Mouse (Mus musculus) midbrain, postnatal 0 days (tissue): ENCODE results near the gene Akp3. TPM values are rescaled to one million over a fixed set of nuclear protein-coding genes. Genes with fewer than 3 reads are reported as not detected.
A peak's percentile ranks its signal among the peaks of the same experiment; 100 is the strongest.

Source experiments
- ATAC-seq: fragments of 200-750 bp; cut with Nextera tagmentation; 2 replicates; pipeline ENCODE4 v1.8.0; 2017; ENCODE audit warnings: moderate number of reproducible peaks, mild to moderate bottlenecking, moderate TSS enrichment, moderate library complexity; ENCODE audit not compliant: low FRiP score
- DNase-seq: peaks from one replicate; pipeline ENCODE4 v3.0.0-alpha.2; 2015; ENCODE audit warnings: low spot score
- H3K27ac ChIP-seq: fragments of 300-500 bp; sonication (generic); 2 replicates; pipeline ENCODE4 v1.5.1; 2014; ENCODE audit warnings: low read depth, mild to moderate bottlenecking, low read length, mixed read lengths
- H3K27me3 ChIP-seq: fragments of 300-500 bp; sonication (generic); 2 replicates; pipeline ENCODE4 v1.6.1; 2014; ENCODE audit warnings: low read length, control low read depth, mixed read lengths; ENCODE audit not compliant: insufficient read depth
- H3K36me3 ChIP-seq: fragments of 300-500 bp; sonication (generic); 2 replicates; pipeline ENCODE4 v1.6.1; 2014; ENCODE audit warnings: low read length, control low read depth, mixed read lengths; ENCODE audit not compliant: insufficient read depth
- H3K4me1 ChIP-seq: fragments of 300-500 bp; sonication (generic); 2 replicates; pipeline ENCODE4 v1.6.1; 2014; ENCODE audit warnings: mild to moderate bottlenecking, control low read depth, antibody characterized with exemption, low read length, mixed read lengths; ENCODE audit not compliant: insufficient read depth
- H3K4me2 ChIP-seq: fragments of 300-500 bp; sonication (generic); 2 replicates; pipeline ENCODE4 v1.6.1; 2014; ENCODE audit warnings: low read depth, mild to moderate bottlenecking, low read length, mixed read lengths; ENCODE audit not compliant: poor library complexity, severe bottlenecking
- H3K4me3 ChIP-seq: fragments of 300-500 bp; sonication (generic); 2 replicates; pipeline ENCODE4 v1.5.1; 2014; ENCODE audit warnings: low read depth, mild to moderate bottlenecking, low read length, moderate library complexity
- H3K9ac ChIP-seq: fragments of 300-500 bp; sonication (generic); replicated peaks from 2 replicates; pipeline ENCODE4 v1.6.1; 2014; ENCODE audit warnings: mild to moderate bottlenecking, low read length, moderate library complexity, mixed read lengths; ENCODE audit not compliant: poor library complexity, severe bottlenecking
- H3K9me3 ChIP-seq: fragments of 300-500 bp; sonication (generic); 2 replicates; pipeline ENCODE4 v1.6.1; 2016; ENCODE audit warnings: low read length, control low read depth
- CTCF ChIP-seq: IDR thresholded peaks from 2 replicates; pipeline ENCODE4 v1.5.1; 2016; ENCODE audit warnings: antibody characterized with exemption, mild to moderate bottlenecking
- WGBS: fragments of 180-500 bp; shearing (Covaris S2); extraction: QIAGEN DNeasy Blood & Tissue Kit; methylation state at CpG from one replicate; pipeline ENCODE4 v1.1.7; 2014; 5-methylcytosine and 5-hydroxymethylcytosine counted together
- polyA plus RNA-seq: library from polyadenylated mRNA; unstranded; fragments of >200 nt; fragmentation: Nextera tagmentation; extraction: Ambion mirVana; gene quantifications from 2 replicates; pipeline ENCODE4 v1.2.1, GENCODE M21; 2015
- total RNA-seq: library from RNA; depleted of rRNA; stranded (reverse); fragments of >200 nt; gene quantifications from 2 replicates; pipeline ENCODE4 v1.2.3, GENCODE M21; 2014

Akp3 gene
- total and polyA plus RNA-seq, 2 experiments from 2014 or later, result 0.38 TPM; not detected in 1

- Histone ChIP-seq H3K27ac (no peak overlapping the region), H3K27me3 (peaks cover 73% of the 10 kb centered on the region), H3K36me3 (no peaks in the 10 kb centered on the region), H3K4me3 (peak overlapping the region; percentile 48), H3K9ac (peak overlapping the region; percentile 56), H3K4me1 (no peaks in the 10 kb centered on the region; the same call in 1 of the 2 replicates), H3K9me3 (no peaks in the 10 kb centered on the region), H3K4me2 (peak overlapping the region; percentile 82)
- WGBS, result under 1% methylated on average over 55 of the region's 56 CpGs
- ATAC-seq (peak; percentile 18; the same call in 1 of the 2 replicates), DNase-seq (peak; percentile 30)
- no peak for TF ChIP-seq CTCF
Observed at GRCm38 (mm10) chr1:87155531-87156198, 30.9 kb downstream of the Akp3 start.

- no peaks in the 10 kb centered on the region for H3K36me3 ChIP-seq
- no peaks in the 10 kb centered on the region; the same call in 1 of the 2 replicates for H3K4me1 ChIP-seq
- H3K9ac ChIP-seq, result peak within 1 kb of the TSS; percentile 56
- H3K4me2 ChIP-seq, result peak within 1 kb of the TSS; percentile 82
- no peak for TF ChIP-seq CTCF
- DNase-seq (no peak), ATAC-seq (peak; percentile 21; the same call in 1 of the 2 replicates)
- H3K4me3 ChIP-seq, result peak within 1 kb of the TSS; percentile 48
- no peaks in the 10 kb centered on the region for H3K9me3 ChIP-seq
- H3K27ac ChIP-seq, result no peak within 1 kb of the TSS
- H3K27me3 ChIP-seq, result peaks cover 73% of the 10 kb centered on the region
- 4% methylated on average over 12 of the region's 12 CpGs for WGBS
Observed at GRCm38 (mm10) chr1:87156199-87156587, 31.4 kb downstream of the Akp3 start, which contains the start of gene Ecel1. Ecel1 (minus strand) TSS chr1:87156521.

DNA sequence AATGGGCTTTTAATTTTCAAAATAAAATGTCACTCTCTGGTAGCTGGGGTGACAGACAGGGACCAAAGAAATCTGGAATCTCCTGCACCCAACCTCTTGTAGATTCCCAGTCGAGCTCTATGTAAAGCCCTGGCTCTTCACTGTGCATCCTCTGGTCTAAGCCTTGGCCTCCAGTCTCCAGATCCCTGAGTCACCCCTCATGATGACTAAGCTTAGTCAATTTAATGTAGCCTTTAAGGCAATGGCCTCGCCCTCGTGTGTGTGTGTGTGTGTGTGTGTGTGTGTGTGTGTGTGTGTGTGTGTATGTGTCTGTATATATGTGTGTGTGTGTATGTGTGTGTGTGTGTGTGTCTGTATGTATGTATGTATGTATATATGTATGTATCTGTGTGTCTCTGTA lies 34.6 kb downstream of the Akp3 start:
- Histone ChIP-seq H3K4me2 (no peak overlapping the region), H3K9me3 (no peaks in the 10 kb centered on the region), H3K4me1 (no peaks in the 10 kb centered on the region; the same call in 1 of the 2 replicates), H3K4me3 (no peak overlapping the region), H3K36me3 (no peaks in the 10 kb centered on the region), H3K9ac (no peak overlapping the region), H3K27ac (no peak overlapping the region), H3K27me3 (peaks cover 45% of the 10 kb centered on the region)
- no peak for TF ChIP-seq CTCF
- DNase-seq (no peak), ATAC-seq (no peak)
- WGBS, result 78% methylated on average over 3 of the region's 3 CpGs

- DNase-seq (no peak), ATAC-seq (no peak)
- 43% methylated on average over 11 of the region's 11 CpGs for WGBS
- H3K27ac ChIP-seq, result no peak overlapping the region
- no peak overlapping the region for H3K4me2 ChIP-seq
- TF ChIP-seq CTCF, result no peak
- no peak overlapping the region for H3K4me3 ChIP-seq
- no peaks in the 10 kb centered on the region for H3K9me3 ChIP-seq
- H3K36me3 ChIP-seq, result no peaks in the 10 kb centered on the region
- no peak overlapping the region for H3K9ac ChIP-seq
- no peaks in the 10 kb centered on the region for H3K4me1 ChIP-seq
- H3K27me3 ChIP-seq, result 0 out of 2 replicates have a peak, but pooled peaks cover 3% of the 10 kb centered on the region
Observed at GRCm38 (mm10) chr1:87164164-87164795, 39.5 kb downstream of the Akp3 start.

DNA sequence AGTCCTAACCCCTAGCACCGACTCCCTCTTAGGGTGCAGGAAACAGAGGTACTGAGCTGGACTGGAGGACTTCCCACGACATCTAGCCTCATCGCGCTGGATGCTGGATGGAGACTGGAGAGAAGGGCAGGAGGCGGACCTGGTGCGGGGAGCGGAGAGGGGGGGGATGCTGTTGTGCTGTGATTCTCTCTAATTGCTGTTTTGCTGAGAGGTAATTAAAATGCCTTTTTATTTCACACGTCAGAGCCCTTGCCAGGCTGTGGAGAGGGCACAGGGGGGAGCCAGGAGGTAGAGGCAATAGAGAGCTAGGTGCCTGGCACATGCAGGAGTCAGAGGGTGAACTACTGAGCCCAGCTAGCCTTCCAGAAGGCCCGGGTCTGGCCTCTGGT lies 40.0 kb downstream of the Akp3 start:
- Histone ChIP-seq H3K4me3 (no peak overlapping the region), H3K27me3 (0 out of 2 replicates have a peak, but pooled peaks cover 3% of the 10 kb centered on the region), H3K4me1 (no peaks in the 10 kb centered on the region; the same call in 1 of the 2 replicates), H3K4me2 (no peak overlapping the region), H3K27ac (no peak overlapping the region), H3K36me3 (no peaks in the 10 kb centered on the region), H3K9ac (no peak overlapping the region), H3K9me3 (no peaks in the 10 kb centered on the region)
- 53% methylated on average over 9 of the region's 9 CpGs for WGBS
- no peak for TF ChIP-seq CTCF
- DNase-seq, result no peak
- no peak for ATAC-seq

GRCm38 (mm10) chr1:87170458-87170857 lies 45.7 kb downstream of the Akp3 start:
- no peak for TF ChIP-seq CTCF
- H3K4me3 ChIP-seq, result no peak overlapping the region
- H3K27ac ChIP-seq, result no peak overlapping the region
- peaks cover 8% of the 10 kb centered on the region for H3K4me1 ChIP-seq
- DNase-seq (no peak), ATAC-seq (peak; percentile 29; the same call in 1 of the 2 replicates)
- H3K36me3 ChIP-seq, result no peaks in the 10 kb centered on the region
- no peak overlapping the region for H3K9ac ChIP-seq
- no peaks in the 10 kb centered on the region for H3K27me3 ChIP-seq
- H3K9me3 ChIP-seq, result no peaks in the 10 kb centered on the region
- 10% methylated on average over 18 of the region's 19 CpGs for WGBS
- no peak overlapping the region; the same call in 1 of the 2 replicates for H3K4me2 ChIP-seq
